Mouse (Mus musculus): ENCODE measurements at regions not wholly inside any gene's neighbourhood (a gene's known extent, or its start where the extent isn't known, plus 50 kb on each side); places are given as distances from the start of the nearest gene placed in this dataset.

DNA sequence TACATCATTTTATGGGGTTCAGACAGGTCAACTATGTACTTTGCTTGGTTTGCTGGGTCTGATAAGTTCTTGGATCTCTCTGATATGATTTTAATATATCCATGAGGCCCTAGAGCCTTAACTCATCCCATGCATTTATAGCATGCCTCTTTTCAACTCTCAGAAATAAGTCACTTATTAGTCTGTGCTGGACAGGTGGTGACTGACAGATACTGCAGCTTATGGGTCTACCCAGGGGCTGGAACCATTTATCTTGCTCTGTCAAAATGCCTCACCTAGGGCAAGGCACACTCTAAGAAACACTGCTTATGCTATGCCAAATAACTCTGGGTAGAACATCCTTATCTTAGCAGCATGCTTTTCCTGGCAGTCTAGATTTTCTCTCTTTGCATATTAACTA lies 225.6 kb downstream of the Mbnl1 start:
- no peak for DNase-seq (ENCODE audit: low spot score)

DNA sequence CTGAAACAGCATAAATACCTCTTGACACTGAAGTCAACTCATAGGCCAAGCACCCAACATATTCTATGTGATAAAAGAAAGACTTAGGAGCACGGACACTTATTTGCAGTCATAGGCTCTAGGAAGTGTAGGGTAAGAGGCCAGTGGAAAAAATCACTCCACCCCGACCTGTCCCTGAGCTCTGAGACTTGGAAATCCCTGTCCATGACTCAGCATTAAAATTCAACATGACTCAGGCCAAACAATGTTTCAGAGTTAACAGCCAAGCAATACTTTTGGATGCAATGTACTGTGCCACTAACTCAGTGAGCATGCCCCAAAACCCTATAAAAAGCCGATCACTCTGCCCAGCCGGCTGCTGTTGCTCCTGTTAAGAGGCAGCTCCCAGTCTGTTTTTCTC lies 234.5 kb downstream of the Mbnl1 start:
- no peak for DNase-seq (ENCODE audit: low spot score)

DNA sequence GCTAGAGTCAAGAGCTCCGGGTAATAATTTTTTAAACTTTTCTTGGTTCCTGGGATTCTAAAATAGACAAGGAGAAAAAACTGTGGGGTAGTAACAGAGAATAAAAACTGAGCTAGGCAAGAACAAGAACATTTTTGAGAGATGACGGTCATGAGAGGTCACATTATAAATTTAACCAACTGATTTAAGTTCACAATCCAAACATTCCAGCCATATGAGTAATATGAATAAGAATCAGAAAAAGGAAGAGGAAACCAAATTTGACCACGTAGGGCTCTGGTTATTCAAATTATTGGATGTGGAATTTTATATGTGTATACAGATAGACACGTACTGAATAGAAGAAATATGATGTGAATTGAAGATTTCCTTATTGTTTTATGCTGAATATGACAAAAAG lies 240.3 kb downstream of the Mbnl1 start:
- DNase-seq (ENCODE audit: low spot score) = no peak

DNA sequence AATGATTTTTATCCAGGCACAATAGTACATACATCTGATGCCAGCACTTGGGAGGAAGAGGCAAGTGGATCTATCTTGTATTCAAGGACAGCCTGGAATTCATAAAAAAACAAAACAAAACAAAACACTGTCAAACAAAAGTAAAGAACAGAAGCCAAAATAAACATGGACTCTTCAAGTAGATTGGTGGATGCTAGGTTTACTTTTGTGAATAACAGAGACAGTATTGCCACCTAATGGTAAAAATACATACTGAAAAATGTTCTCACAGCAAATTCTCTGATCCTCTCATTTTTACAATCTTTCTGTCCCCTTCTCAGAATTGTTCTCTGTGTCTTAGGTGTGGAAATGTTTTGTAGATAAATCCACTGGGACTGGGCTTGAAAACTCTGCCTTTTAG lies 247.7 kb downstream of the Mbnl1 start:
- DNase-seq (ENCODE audit: low spot score) = no peak

DNA sequence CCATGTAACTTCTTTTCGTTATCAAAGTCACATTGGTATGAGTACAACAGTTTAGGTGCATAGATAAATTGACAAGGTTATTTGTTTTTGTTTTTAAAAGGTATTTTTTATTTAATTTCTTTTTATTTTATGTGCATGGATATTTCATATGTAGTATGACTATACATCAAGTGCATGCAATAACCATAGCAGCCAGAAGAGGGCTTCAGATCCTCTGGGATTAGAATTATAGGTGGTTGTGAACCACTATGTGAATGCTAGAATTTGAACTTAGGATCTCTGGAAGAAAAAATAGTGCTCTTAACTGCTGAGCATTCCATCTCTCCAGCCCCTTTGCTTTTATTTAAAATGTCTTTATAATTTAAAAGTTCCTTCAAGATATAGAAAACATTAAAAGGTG lies 258.7 kb downstream of the Mbnl1 start:
- no peak for DNase-seq (ENCODE audit: low spot score)

DNA sequence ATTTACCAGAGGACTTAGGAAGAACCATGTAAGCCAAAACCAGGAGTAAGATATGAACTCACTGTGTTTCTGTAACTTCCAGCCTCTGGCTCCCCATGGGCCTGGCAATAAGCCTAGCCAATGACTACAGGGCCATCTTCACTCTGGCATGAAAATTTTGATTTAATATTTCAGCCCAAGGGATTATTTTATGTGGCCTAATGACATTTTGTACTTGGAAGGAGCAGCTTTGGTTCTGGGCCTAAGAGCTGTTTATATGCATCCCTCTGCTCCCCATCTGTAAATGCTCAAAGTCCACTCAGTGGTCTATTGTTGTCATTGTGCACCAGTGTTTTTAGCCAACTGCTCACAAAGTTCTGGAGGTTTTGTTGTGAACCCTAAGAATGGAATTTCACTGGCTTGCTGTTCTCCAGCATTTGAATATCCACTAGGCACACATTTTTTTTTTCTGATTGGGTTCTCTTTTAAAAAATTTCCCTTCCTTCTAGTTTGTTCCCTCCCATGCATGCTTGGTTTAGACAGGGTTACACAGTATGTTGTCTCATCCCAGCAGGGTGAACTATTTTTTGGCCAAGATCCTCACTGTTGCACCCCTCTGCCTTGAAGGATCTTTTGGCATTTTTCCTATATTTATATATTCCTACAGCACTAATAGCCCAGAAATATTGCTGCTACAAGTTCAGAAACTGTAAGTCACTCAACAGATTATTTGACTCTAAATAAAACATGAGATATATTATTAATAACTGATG lies 261.9 kb upstream of the P2ry1 start:
- DNase-seq (ENCODE audit: low spot score) = no peak

DNA sequence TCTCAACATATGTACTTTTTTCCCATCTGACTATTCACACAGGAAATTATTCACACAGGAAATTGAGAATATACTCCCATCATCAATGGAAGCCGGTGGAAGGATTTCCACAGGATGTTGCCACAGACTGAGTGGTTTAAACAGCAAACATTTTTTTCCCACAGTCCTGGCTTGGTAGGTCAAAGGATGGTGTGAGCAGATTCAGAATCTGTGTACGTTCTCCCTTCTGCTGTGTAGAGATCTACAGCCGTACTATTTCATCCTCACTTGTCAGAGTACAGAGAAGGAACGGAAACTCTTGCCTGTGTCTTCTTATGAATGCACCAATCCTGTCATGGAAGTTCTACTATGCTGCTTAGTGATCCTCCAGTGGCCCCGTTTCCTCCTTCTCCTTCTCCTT lies 261.2 kb upstream of the P2ry1 start:
- DNase-seq (ENCODE audit: low spot score) = no peak

DNA sequence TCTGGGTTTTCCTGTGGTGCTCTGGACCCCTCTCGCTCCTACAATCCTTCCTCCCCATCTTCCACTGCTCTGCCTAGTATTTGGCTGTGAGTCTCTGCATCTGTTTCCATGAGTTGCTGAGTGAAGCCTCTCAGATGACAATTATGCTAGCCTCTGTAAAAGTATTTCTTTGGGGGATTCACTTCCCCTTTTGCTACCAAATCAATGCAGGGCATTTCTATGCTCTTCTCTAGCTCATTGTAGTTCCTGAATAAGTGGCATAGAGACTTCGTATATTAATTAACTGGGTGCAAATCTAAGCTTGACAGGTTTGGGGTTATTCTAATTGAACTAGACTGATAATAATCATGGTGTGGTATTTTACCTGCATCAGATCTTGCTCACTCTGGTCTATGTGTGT lies 260.4 kb upstream of the P2ry1 start:
- DNase-seq (ENCODE audit: low spot score) = no peak

DNA sequence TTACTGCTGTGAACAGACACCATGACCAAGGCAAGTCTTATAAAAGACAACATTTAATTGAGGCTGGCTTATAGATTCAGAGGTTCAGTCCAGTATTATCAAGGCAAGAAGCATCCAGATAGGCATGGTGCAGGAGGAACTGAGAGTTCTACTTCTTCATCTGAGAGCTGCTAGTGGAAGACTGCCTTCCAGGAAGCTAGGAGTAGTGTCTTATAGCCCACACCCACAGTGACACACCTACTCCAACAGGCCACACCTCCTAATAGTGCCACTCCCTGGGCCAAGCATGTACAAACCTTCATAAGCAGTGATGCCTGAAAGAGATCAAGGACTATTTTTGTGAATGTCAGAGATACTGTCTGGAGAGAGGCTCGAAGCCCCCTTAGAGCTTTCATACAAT lies 257.5 kb upstream of the P2ry1 start:
- DNase-seq (ENCODE audit: low spot score) = no peak

DNA sequence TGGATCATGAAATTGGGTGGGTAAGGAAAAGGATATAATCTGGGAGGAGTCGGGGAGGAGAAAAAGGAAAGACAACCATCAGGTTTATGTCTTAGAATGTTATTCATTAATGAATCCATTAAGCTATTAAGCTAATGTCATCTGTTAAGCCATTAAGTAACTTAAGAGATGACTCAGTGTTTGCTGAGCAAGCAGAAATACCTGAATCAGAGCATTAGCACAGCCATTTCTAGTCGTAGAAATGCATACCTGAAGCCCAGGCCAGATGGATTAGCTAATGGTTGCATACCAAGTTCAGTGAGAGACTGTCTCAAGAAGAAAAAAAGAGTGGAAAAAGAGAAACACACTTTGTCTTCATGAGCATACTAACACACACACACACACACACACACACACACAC lies 244.0 kb upstream of the P2ry1 start:
- DNase-seq (ENCODE audit: low spot score) = no peak

DNA sequence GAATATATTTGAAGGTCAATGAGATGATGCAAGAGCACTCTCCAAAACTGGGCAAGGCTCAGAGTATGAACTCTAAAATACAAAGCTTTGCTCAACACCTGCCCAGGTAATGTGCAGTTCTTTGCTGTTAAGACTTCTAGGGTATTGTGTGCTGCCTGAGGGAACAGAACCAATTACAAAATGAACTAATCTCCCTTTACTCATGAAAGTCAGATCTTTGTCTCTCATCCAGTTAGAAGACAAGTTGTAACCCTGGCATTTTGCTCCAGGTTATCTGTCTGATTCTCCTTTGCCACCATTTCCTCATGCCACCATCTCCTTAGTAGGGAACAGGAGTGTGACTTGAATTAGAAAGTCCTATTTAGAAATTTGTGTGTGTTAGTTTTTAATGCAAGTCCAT lies 243.5 kb upstream of the P2ry1 start:
- DNase-seq (ENCODE audit: low spot score) = no peak

DNA sequence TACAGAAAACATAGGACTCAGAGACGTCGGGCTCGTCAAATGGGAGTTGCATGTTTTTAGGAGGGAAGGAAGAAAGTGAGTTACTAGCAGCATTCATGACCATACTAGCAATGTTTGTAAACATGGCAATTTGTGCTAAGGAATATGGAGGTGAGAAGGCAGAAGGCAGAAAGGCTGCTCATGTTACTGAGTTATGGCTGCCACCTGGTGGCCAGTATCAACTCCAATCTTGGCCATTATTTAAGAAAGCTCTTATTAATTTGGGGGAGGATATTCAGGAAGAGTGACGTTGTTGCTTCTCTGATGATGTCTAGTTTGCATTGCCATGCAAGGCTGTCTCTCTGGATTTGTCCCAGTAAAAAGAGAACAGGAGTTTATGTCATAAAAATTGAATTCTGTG lies 239.7 kb upstream of the P2ry1 start:
- DNase-seq (ENCODE audit: low spot score) = peak; percentile 21

DNA sequence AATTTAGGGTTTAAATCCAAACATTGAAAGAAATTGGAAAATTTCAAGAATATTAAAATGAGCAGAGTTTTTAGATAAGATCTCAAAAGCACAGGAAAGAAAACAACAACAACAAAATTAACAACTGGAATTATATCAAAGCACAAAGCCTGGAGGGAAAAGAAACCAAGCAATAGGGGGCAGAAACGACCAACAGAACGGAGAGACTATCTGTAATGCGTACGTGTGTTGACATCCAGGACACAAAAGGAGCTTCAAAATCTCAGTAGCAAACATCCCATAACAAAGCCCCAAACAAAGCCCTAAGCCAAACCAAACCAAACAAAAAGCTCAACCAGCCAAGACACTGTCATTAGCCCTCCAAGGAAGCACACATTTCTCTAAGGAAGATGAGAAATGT lies 237.5 kb upstream of the P2ry1 start:
- DNase-seq (ENCODE audit: low spot score) = no peak

DNA sequence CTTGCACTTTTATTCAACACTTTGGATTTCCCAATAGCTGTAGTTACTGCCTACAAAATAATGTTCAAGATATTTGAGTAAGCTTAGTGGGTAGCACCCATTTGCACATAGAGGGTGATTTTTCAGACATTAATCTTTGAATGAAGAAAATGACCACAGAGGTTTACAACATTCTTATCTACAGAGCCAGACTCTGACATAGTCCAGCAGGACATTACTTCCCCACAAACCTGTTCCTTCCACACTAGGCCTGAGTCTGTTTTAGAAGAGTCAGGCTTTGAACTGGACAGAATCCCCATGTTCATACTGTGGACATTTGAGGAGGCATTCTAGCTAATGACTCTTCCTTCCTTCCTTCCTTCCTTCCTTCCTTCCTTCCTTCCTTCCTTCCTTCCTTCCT lies 233.6 kb upstream of the P2ry1 start:
- no peak for DNase-seq (ENCODE audit: low spot score)

DNA sequence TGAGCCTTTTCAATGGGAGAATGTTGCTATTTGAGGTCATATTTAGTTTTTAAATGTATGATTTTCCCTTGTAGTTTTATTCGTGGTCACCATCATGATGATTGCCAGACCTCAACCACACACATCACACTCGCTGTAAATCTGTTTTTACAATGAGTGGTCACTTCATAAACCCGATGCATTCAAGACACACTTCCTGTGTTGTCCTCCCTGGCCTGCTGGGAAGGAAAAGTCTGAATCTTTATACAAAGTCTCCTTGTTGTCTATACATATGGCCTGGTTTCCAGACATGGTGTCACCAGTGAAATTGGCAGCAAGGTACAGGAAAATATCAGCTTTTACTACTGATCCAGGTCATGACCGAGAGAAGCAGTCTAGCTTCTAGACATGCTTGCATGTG lies 230.7 kb upstream of the P2ry1 start:
- DNase-seq (ENCODE audit: low spot score) = no peak

DNA sequence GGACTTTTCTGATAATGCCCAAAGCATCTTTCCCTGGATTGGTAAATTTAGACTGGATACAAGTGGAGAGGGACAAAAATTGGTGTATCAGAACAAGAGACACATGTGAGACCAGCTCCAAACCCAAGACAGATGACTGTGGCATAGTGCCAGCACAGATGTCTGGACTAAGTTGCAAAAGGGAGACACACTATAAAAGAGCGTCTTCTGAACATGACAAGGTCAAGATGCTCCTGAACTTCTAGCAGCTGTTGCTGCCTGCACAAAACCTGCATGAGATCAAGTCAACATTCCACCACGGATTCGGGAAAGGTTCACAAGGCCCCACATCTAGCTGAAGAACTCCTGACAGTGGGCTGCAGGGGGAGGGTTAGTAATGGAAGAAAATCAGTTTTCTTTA lies 229.2 kb upstream of the P2ry1 start:
- DNase-seq (ENCODE audit: low spot score) = no peak

DNA sequence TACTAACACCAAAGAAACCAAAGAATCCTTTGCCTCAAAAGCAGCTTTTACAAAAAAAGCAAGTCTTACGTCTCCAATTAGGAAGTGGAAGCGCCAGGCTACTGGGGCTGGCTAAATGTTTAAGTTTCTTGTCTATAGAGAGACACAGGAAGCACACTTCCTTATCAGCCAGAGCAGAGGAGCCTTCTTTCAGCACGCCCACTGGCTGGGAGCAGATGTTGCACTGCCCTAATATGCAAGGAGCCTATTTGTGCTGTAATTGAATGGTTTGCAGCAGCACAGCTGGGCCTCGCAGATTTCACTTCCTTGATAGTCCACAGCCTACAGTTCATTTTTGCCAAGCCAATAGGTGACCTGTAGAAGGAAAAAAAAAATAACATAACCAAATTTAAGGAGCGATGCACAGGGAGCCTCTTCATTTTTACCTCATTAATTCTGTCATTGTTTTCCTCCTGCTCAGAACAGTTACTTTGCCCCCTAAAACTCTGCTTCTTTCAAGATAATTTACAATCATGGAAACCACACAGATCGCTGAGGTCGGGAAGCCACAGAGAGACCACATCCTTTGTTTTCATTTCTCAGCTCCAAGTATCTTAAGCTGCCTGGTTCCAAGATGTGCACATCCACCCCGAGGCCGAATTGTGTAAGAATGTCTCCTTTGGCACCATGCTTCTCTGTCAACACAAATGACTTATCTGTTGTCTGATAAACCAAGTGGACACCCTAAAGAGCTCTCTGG lies 217.3 kb upstream of the P2ry1 start:
- peak; percentile 67 for DNase-seq (ENCODE audit: low spot score)

DNA sequence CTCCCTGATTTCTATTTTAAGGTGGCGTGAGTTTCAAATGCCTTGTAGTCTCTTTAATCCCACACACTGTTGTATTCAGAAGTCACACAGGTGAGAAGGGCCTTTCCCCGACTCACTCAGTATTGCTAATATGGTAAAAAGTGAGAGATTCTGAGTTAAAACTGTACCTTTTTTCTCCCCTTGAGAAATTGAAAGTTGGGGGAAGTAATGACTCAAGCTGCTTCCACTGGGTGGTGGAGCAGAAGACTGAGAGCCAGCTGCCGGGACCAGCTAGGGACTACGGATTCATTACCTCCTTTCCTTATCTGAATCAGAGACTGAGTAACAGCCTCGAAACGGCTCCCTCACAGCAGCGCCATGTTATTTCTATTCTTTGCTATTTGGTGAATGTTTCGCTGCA lies 214.6 kb upstream of the P2ry1 start:
- DNase-seq (ENCODE audit: low spot score) = no peak

DNA sequence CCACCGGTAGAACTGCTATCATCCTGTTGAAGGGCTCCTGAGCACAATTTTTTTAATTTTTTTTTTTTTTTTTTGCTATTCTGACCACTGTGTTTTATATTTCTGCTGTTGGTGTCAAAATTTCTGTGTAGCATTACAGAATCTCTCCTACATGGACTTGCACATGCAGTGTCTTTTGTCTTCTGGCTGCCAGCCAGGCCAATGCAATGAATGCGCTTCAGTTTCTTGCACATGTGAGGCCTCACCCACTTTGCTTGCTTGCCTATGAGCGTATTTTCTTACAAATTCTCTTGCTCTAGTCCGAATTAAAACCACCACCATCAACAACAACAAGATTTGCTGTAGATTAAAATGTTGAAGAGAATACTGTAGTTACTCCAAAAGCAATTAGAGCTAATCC lies 213.2 kb upstream of the P2ry1 start:
- no peak for DNase-seq (ENCODE audit: low spot score)

DNA sequence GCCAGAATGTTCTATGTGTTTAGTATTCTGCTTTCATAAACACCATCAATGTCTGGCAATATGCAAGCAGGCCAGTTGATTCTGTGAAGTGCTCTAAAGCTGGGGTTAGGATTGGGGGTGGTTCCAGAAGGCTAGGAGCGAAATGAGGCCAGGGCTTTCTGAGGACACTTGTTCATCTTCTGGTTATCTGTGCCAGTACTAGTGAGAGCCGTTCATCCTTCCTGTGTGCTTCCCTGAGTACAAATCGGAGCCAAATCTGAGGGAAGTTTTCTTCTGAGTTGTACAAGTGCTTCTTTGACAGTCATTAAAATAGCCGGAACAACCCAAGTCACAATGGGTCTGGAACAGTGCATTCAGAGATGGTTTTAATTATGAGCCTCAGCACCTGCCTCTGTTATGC lies 210.4 kb upstream of the P2ry1 start:
- no peak for DNase-seq (ENCODE audit: low spot score)

DNA sequence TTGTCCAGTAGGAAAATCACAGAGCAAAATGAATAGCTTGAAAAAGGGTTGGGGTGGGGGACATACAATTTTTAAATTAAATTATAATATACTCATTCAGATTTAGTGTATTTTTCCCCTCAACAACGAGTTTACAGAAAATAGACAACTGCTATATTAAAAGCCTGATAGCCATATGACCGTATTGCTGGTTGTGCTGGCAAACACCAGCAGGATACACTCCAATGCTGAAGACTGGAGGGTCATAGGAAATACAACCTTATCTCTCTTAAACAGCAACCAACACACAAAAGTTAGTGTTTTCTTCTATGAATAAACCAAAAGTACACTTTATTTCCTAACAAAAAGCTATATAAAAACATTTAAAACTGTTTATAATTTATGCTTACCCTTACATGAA lies 206.4 kb upstream of the P2ry1 start:
- no peak for DNase-seq (ENCODE audit: low spot score)

DNA sequence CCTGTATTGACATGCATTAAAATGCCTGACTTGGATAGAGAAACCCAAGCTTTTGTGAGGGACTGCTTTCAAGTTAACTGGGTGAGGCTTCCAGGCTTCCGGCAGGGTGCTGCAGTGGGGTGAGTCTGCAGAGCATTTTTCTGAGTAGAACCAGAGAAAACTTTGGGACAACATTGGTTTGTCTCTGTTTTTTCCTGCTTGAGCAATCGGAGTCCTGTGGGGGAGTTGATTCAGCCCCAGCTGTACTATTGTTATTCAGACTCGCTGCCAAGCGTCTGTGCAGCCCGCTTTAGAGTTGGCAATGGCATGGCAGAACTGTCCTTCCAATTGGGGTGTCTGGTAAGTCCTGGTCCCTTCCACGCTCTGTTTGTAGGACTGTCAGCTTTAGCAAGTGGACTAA lies 204.8 kb upstream of the P2ry1 start:
- DNase-seq (ENCODE audit: low spot score) = no peak

DNA sequence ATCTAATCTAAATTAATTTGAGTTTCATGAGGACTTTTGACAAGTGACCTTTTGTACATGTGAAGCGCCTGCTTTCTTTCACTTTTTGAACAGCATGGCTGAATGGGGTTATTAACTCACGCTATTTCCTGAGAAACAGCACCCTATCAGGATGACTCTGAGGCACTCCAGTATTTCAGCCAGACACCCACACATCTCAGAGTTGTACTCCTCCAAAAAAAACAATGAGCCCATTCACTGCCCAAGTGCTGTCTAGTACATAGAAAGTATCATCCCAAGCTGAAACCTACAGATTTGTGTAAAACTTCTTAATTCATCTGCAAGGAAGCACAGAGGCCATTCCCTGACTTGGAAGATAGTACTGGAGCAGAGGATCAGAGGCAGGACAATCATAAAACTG lies 204.1 kb upstream of the P2ry1 start:
- DNase-seq (ENCODE audit: low spot score) = no peak

DNA sequence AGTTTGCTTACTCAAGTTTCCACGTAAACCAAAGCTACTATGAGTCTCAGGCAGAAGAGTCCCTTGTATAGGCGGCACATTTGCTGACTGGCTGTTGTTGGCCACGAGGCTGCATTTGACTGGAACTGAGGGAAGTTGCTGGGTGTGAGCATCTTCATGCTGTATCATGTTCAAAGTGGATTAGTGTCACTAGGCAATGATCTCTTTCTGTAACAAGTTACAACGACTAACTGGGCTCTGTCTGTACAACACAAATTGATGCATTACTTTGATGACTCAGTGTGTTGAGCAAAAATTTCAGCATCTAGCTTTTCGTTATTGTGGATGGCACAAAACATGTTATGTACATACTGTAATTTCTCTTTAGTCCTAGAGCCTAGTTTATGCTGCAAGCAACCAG lies 203.7 kb upstream of the P2ry1 start:
- no peak for DNase-seq (ENCODE audit: low spot score)
